Mouse (Mus musculus): ENCODE measurements around the gene Aldh1a1. TPM values are rescaled to one million over a fixed set of nuclear protein-coding genes. Genes with fewer than 3 reads are reported as not detected.
"Not testable (repeated sequence)": the region's sequence is repeated elsewhere in the genome, so short reads cannot be mapped to it uniquely, and the experiment has no call there.

Gene Aldh1a1
- polyA plus RNA-seq, 1 experiment, result 3.2 TPM

GRCm38 (mm10) chr19:20603212-20603611 lies 110.7 kb downstream of the Aldh1a1 start:
- TF ChIP-seq CTCF (IDR thresholded peaks at IDR 0.05; ENCODE audit: borderline replicate concordance, extremely low read depth, insufficient read depth, insufficient read length), result no peak
- no peak for TF ChIP-seq POLR2A (IDR thresholded peaks at IDR 0.05; ENCODE audit: borderline replicate concordance, extremely low read depth, insufficient read depth, insufficient read length, poor library complexity, severe bottlenecking)
- DNase-seq (ENCODE audit: low read depth), result no peak

- TF ChIP-seq CTCF (IDR thresholded peaks at IDR 0.05; ENCODE audit: borderline replicate concordance, extremely low read depth, insufficient read depth, insufficient read length), result no peak
- no peak for TF ChIP-seq POLR2A (IDR thresholded peaks at IDR 0.05; ENCODE audit: borderline replicate concordance, extremely low read depth, insufficient read depth, insufficient read length, poor library complexity, severe bottlenecking)
- no peak for DNase-seq (ENCODE audit: low read depth)
Measured at GRCm38 (mm10) chr19:20603866-20604265, 111.4 kb downstream of the Aldh1a1 start.

GRCm38 (mm10) chr19:20614252-20614930 lies 121.9 kb downstream of the Aldh1a1 start:
- TF ChIP-seq CTCF (IDR thresholded peaks at IDR 0.05; ENCODE audit: borderline replicate concordance, extremely low read depth, insufficient read depth, insufficient read length) (no peak), POLR2A (IDR thresholded peaks at IDR 0.05; ENCODE audit: borderline replicate concordance, extremely low read depth, insufficient read depth, insufficient read length, poor library complexity, severe bottlenecking) (no peak)
- DNase-seq (ENCODE audit: low read depth), result no peak

- peak; percentile 9 for DNase-seq (ENCODE audit: low read depth)
- no peak for TF ChIP-seq CTCF (IDR thresholded peaks at IDR 0.05; ENCODE audit: borderline replicate concordance, extremely low read depth, insufficient read depth, insufficient read length)
- no peak for TF ChIP-seq POLR2A (IDR thresholded peaks at IDR 0.05; ENCODE audit: borderline replicate concordance, extremely low read depth, insufficient read depth, insufficient read length, poor library complexity, severe bottlenecking)
Measured at GRCm38 (mm10) chr19:20622434-20622833, 129.9 kb downstream of the Aldh1a1 start.

GRCm38 (mm10) chr19:20623416-20623815 lies 130.9 kb downstream of the Aldh1a1 start:
- no peak for TF ChIP-seq POLR2A (IDR thresholded peaks at IDR 0.05; ENCODE audit: borderline replicate concordance, extremely low read depth, insufficient read depth, insufficient read length, poor library complexity, severe bottlenecking)
- TF ChIP-seq CTCF (IDR thresholded peaks at IDR 0.05; ENCODE audit: borderline replicate concordance, extremely low read depth, insufficient read depth, insufficient read length), result no peak
- peak; percentile 26 for DNase-seq (ENCODE audit: low read depth)

- no peak for DNase-seq (ENCODE audit: low read depth)
- TF ChIP-seq POLR2A (IDR thresholded peaks at IDR 0.05; ENCODE audit: borderline replicate concordance, extremely low read depth, insufficient read depth, insufficient read length, poor library complexity, severe bottlenecking) (no peak), CTCF (IDR thresholded peaks at IDR 0.05; ENCODE audit: borderline replicate concordance, extremely low read depth, insufficient read depth, insufficient read length) (no peak)
Measured at GRCm38 (mm10) chr19:20631020-20631419, 138.5 kb downstream of the Aldh1a1 start.

- TF ChIP-seq POLR2A (IDR thresholded peaks at IDR 0.05; ENCODE audit: borderline replicate concordance, extremely low read depth, insufficient read depth, insufficient read length, poor library complexity, severe bottlenecking) (no peak), CTCF (IDR thresholded peaks at IDR 0.05; ENCODE audit: borderline replicate concordance, extremely low read depth, insufficient read depth, insufficient read length) (no peak)
- peak; percentile 67 for DNase-seq (ENCODE audit: low read depth)
Measured at GRCm38 (mm10) chr19:20633876-20634691, 141.6 kb downstream of the Aldh1a1 start.

- DNase-seq (ENCODE audit: low read depth), result no peak
- TF ChIP-seq POLR2A (IDR thresholded peaks at IDR 0.05; ENCODE audit: borderline replicate concordance, extremely low read depth, insufficient read depth, insufficient read length, poor library complexity, severe bottlenecking) (no peak), CTCF (IDR thresholded peaks at IDR 0.05; ENCODE audit: borderline replicate concordance, extremely low read depth, insufficient read depth, insufficient read length) (peak; percentile 30; the same call in 1 of the 2 replicates)
Measured at GRCm38 (mm10) chr19:20644346-20644745, 151.8 kb downstream of the Aldh1a1 start.

- DNase-seq (ENCODE audit: low read depth), result not testable (repeated sequence)
Measured at GRCm38 (mm10) chr19:20647496-20647895, 155.0 kb downstream of the Aldh1a1 start.

- TF ChIP-seq CTCF (IDR thresholded peaks at IDR 0.05; ENCODE audit: borderline replicate concordance, extremely low read depth, insufficient read depth, insufficient read length), result no peak
- no peak for TF ChIP-seq POLR2A (IDR thresholded peaks at IDR 0.05; ENCODE audit: borderline replicate concordance, extremely low read depth, insufficient read depth, insufficient read length, poor library complexity, severe bottlenecking)
- peak; percentile 72 for DNase-seq (ENCODE audit: low read depth)
Measured at GRCm38 (mm10) chr19:20650008-20650407, 157.5 kb downstream of the Aldh1a1 start.

GRCm38 (mm10) chr19:20653082-20653676 lies 160.7 kb downstream of the Aldh1a1 start:
- no peak for DNase-seq (ENCODE audit: low read depth)
- TF ChIP-seq CTCF (IDR thresholded peaks at IDR 0.05; ENCODE audit: borderline replicate concordance, extremely low read depth, insufficient read depth, insufficient read length) (no peak), POLR2A (IDR thresholded peaks at IDR 0.05; ENCODE audit: borderline replicate concordance, extremely low read depth, insufficient read depth, insufficient read length, poor library complexity, severe bottlenecking) (no peak)
